Mouse (Mus musculus): ENCODE data around the gene D630003M21Rik. TPM values are rescaled to one million over a fixed set of nuclear protein-coding genes. Genes with fewer than 3 reads are reported as not detected.
A peak's percentile ranks its signal among the peaks of the same experiment; 100 is the strongest.

Gene D630003M21Rik
- polyA plus RNA-seq, 1 experiment = 0.25 TPM

DNA sequence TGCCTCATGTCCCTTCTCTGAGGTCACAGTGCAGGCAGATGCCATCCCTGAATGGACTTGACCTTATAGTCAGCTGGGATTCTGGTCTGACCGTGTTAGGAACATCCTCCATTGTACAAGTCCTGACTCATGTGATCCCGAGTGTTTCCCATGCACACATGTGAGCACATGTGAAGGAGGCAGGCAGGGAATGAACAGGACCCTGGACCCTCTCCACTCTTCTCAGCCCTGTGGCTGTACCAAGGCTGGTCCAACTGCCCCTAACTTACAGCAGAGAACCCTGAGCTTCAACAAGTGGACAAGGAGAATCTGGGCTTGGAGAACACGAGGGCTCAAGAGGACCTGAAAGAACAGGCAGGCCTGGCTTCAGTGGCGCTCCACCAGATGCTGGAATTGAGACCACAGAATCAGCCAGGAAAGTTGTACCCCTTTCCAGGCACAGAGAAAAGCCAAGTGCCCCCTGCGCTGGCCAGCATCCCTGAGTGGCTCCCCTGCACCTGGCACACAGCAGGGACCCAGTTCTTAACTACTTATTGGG is 83.4 kb downstream of the D630003M21Rik start:
- Histone ChIP-seq H3K79me2 (ENCODE audit: control insufficient read depth, insufficient read depth) (no peaks in the 10 kb centered on the region), H3K36me3 (ENCODE audit: control insufficient read depth, insufficient read depth) (no peaks in the 10 kb centered on the region), H3K4me2 (ENCODE audit: low read depth) (peak overlapping the region; percentile 74), H3K4me3 (peak overlapping the region; percentile 17), H3K27me3 (ENCODE audit: control insufficient read depth, insufficient read depth, insufficient read length) (no peaks in the 10 kb centered on the region), H3ac (ENCODE audit: control insufficient read depth, insufficient read length) (peak overlapping the region; percentile 22)
- no peak for TF ChIP-seq E2F4 (IDR thresholded peaks at IDR 0.05; ENCODE audit: insufficient read depth)
- no peak for TF ChIP-seq MAX (IDR thresholded peaks at IDR 0.05; ENCODE audit: low read depth)
- TF ChIP-seq TCF12 (IDR thresholded peaks at IDR 0.05; ENCODE audit: insufficient read depth, poor library complexity, severe bottlenecking) = no peak
- no peak for TF ChIP-seq CEBPB (IDR thresholded peaks at IDR 0.05; ENCODE audit: insufficient read depth, poor library complexity, severe bottlenecking)

DNA sequence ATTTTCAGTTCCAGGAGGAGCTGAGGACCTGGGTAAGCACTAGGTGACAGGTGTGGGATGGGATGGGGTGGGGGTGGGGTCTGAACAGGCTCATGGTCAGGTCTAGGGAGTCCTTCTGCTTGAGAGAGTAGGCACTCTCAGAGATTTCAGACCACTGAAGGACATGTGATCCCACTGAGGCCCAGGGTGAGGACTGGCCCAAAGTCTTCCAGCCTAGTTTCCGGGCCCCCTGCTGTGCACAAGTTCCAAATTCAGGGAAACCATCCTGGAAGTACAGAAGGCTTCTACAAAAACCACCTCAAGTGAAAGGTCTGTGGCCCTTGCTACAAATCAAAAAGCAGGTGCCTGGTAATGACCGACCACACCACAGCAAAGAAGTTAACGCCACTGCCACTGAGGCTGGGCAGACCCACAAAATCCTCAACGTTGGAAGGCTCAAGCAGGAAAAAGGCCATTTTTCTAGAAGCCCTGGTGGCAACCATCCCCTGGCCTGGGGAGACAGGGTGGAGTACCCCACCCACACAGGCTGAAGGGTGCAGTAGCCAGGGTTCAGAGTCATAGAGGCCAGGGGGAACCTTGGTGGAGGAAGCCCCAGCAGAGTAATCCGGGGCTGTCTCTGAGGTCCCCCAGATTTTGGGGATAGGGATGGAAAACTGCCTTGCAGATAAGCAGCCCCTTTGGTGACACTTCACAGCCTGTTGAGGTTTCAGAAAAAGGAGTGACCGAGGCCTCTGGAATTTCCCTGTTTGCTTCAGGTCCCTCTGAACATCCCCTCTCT is 84.1 kb downstream of the D630003M21Rik start:
- no peak overlapping the region for H3ac ChIP-seq (ENCODE audit: control insufficient read depth, insufficient read length)
- H3K4me3 ChIP-seq = peak overlapping the region; percentile 17
- TF ChIP-seq MYOG (IDR thresholded peaks at IDR 0.05; ENCODE audit: control insufficient read depth in 1 of 3, insufficient read depth in 1 of 3, insufficient read length in 2 of 3, low read depth in 2 of 3) = no peak
- H3K79me2 ChIP-seq (ENCODE audit: control insufficient read depth, insufficient read depth) = no peaks in the 10 kb centered on the region
- no peaks in the 10 kb centered on the region for H3K27me3 ChIP-seq (ENCODE audit: control insufficient read depth, insufficient read depth, insufficient read length)
- H3K4me2 ChIP-seq (ENCODE audit: low read depth) = peak overlapping the region; percentile 74
- H3K36me3 ChIP-seq (ENCODE audit: control insufficient read depth, insufficient read depth) = no peaks in the 10 kb centered on the region

- H3K4me2 ChIP-seq (ENCODE audit: low read depth) = peak overlapping the region; percentile 74
- H3K4me3 ChIP-seq = no peak overlapping the region
These were observed 84.8 kb downstream of the D630003M21Rik start for GRCm38 (mm10) chr2:158144263-158144662.

DNA sequence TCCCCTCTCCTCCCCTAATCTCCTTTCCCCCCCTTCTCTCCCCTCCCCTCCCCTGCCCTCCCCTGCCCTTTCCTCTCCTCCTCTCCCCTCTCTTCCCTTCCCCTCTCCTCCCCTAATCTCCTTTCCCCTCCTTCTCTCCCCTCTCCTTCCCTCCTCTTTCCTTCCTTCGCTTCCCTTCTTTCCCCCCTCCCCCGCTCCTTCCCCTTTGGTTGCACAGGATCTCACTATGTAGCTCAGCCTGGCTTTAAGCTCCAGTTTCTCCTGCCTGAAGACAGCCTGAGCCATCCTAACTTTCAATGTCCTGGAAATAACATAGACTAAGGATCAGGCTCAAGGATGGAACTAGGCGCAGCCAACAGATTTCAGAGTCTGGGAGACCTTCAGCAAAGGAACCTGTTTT is 85.2 kb downstream of the D630003M21Rik start:
- no peaks in the 10 kb centered on the region for H3K36me3 ChIP-seq (ENCODE audit: control insufficient read depth, insufficient read depth)
- H3ac ChIP-seq (ENCODE audit: control insufficient read depth, insufficient read length) = no peak overlapping the region
- TF ChIP-seq TCF12 (IDR thresholded peaks at IDR 0.05; ENCODE audit: insufficient read depth, poor library complexity, severe bottlenecking) (no peak), CEBPB (IDR thresholded peaks at IDR 0.05; ENCODE audit: insufficient read depth, poor library complexity, severe bottlenecking) (no peak), MAX (IDR thresholded peaks at IDR 0.05; ENCODE audit: low read depth) (no peak), SRF (IDR thresholded peaks at IDR 0.05; ENCODE audit: control insufficient read depth, insufficient read length, low read depth) (no peak)
- no peaks in the 10 kb centered on the region for H3K79me2 ChIP-seq (ENCODE audit: control insufficient read depth, insufficient read depth)
- H3K4me3 ChIP-seq = no peak overlapping the region
- H3K4me2 ChIP-seq (ENCODE audit: low read depth) = peak overlapping the region; percentile 74
- H3K27me3 ChIP-seq (ENCODE audit: control insufficient read depth, insufficient read depth, insufficient read length) = no peaks in the 10 kb centered on the region

More at GRCm38 (mm10) chr2:158144263-158144662, 84.8 kb downstream of the D630003M21Rik start:
- H3ac ChIP-seq (ENCODE audit: control insufficient read depth, insufficient read length) = no peak overlapping the region
- H3K79me2 ChIP-seq (ENCODE audit: control insufficient read depth, insufficient read depth) = no peaks in the 10 kb centered on the region
- no peaks in the 10 kb centered on the region for H3K36me3 ChIP-seq (ENCODE audit: control insufficient read depth, insufficient read depth)
- no peaks in the 10 kb centered on the region for H3K27me3 ChIP-seq (ENCODE audit: control insufficient read depth, insufficient read depth, insufficient read length)
- TF ChIP-seq SRF (IDR thresholded peaks at IDR 0.05; ENCODE audit: control insufficient read depth, insufficient read length, low read depth) = no peak
- TF ChIP-seq REST (IDR thresholded peaks at IDR 0.05; ENCODE audit: insufficient read depth, insufficient read length) = no peak

DNA sequence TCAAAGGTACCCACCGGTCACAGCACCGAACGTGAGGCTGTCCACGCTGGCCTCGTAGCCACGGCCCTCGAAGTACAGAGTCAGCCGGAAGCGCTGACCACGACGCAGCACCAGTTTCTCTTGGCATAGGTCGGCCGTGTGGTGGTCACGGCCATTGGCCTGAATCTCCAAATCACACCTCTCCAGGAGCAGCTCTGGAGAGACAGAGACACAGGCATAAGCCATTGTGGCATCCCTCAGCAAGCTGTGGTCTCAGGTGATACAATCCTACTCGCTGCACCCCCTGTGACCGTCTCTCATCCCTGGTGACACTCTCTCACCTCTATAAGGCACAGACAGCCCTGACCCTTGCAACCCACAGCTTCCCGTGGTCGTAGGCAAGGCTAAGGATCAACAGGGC is 86.0 kb downstream of the D630003M21Rik start:
- H3K36me3 ChIP-seq (ENCODE audit: control insufficient read depth, insufficient read depth) = no peaks in the 10 kb centered on the region
- H3K4me2 ChIP-seq (ENCODE audit: low read depth) = no peak overlapping the region
- no peaks in the 10 kb centered on the region for H3K79me2 ChIP-seq (ENCODE audit: control insufficient read depth, insufficient read depth)
- H3K4me3 ChIP-seq = no peak overlapping the region
- no peaks in the 10 kb centered on the region for H3K27me3 ChIP-seq (ENCODE audit: control insufficient read depth, insufficient read depth, insufficient read length)
- TF ChIP-seq POLR2AphosphoS2 (IDR thresholded peaks at IDR 0.05; ENCODE audit: insufficient read length, low read depth) (no peak), USF1 (IDR thresholded peaks at IDR 0.05; ENCODE audit: low read depth) (no peak), CEBPB (IDR thresholded peaks at IDR 0.05; ENCODE audit: insufficient read depth, poor library complexity, severe bottlenecking) (no peak), TCF12 (IDR thresholded peaks at IDR 0.05; ENCODE audit: insufficient read depth, poor library complexity, severe bottlenecking) (no peak), MYOG (IDR thresholded peaks at IDR 0.05; ENCODE audit: control insufficient read depth in 1 of 3, insufficient read depth in 1 of 3, insufficient read length in 2 of 3, low read depth in 2 of 3) (no peak), E2F4 (IDR thresholded peaks at IDR 0.05; ENCODE audit: insufficient read depth) (no peak), TCF3 (IDR thresholded peaks at IDR 0.05; ENCODE audit: insufficient read length, low read depth) (no peak), MYOD1 (IDR thresholded peaks at IDR 0.05; ENCODE audit: control insufficient read depth in 1 of 3, insufficient read length in 2 of 3, low read depth in 2 of 3) (no peak), SRF (IDR thresholded peaks at IDR 0.05; ENCODE audit: control insufficient read depth, insufficient read length, low read depth) (no peak), MAX (IDR thresholded peaks at IDR 0.05; ENCODE audit: low read depth) (no peak), POLR2A (IDR thresholded peaks at IDR 0.05; ENCODE audit: insufficient read length, low read depth) (no peak), REST (IDR thresholded peaks at IDR 0.05; ENCODE audit: insufficient read depth, insufficient read length) (no peak)
- no peak overlapping the region for H3ac ChIP-seq (ENCODE audit: control insufficient read depth, insufficient read length)

All from myocyte (in vitro differentiated cells).